Mouse (Mus musculus) limb, embryonic 11.5 days (tissue): ENCODE results near the gene Eno1. TPM values are rescaled to one million over a fixed set of nuclear protein-coding genes. Genes with fewer than 3 reads are reported as not detected.
"Not testable (repeated sequence)": the region's sequence is repeated elsewhere in the genome, so short reads cannot be mapped to it uniquely, and the experiment has no call there.

Source experiments
- ATAC-seq: fragments of 200-750 bp; cut with Nextera tagmentation; 2 replicates; pipeline ENCODE4 v1.8.0; 2017; ENCODE audit warnings: low read depth; ENCODE audit not compliant: insufficient number of reproducible peaks, low FRiP score, low TSS enrichment
- DNase-seq: peaks from one replicate; pipeline ENCODE4 v3.0.0-alpha.2; 2015; ENCODE audit warnings: low spot score
- H3K27ac ChIP-seq: fragments of 300-500 bp; sonication (generic); replicated peaks from 2 replicates; pipeline ENCODE4 v1.5.1; 2014; ENCODE audit warnings: low read depth, mild to moderate bottlenecking, low read length
- H3K27me3 ChIP-seq: fragments of 300-500 bp; sonication (generic); 2 replicates; pipeline ENCODE4 v1.6.1; 2014; ENCODE audit warnings: mild to moderate bottlenecking, low read length, mixed read lengths; ENCODE audit not compliant: control insufficient read depth, insufficient read depth
- H3K36me3 ChIP-seq: fragments of 300-500 bp; sonication (generic); 2 replicates; pipeline ENCODE4 v1.6.1; 2014; ENCODE audit warnings: mild to moderate bottlenecking, low read length, moderate library complexity, mixed read lengths; ENCODE audit not compliant: control insufficient read depth, insufficient read depth
- H3K4me1 ChIP-seq: fragments of 300-500 bp; sonication (generic); 2 replicates; pipeline ENCODE4 v1.6.1; 2014; ENCODE audit warnings: low read length, mixed read lengths; ENCODE audit not compliant: control insufficient read depth, insufficient read depth
- H3K4me2 ChIP-seq: fragments of 300-500 bp; sonication (generic); 2 replicates; pipeline ENCODE4 v1.6.1; 2014; ENCODE audit warnings: low read depth, mild to moderate bottlenecking, moderate library complexity; ENCODE audit not compliant: severe bottlenecking
- H3K4me3 ChIP-seq: fragments of 300-500 bp; sonication (generic); 2 replicates; pipeline ENCODE4 v1.5.1; 2014; ENCODE audit warnings: low read depth, low read length
- H3K9ac ChIP-seq: fragments of 300-500 bp; sonication (generic); 2 replicates; pipeline ENCODE4 v1.6.1; 2014; ENCODE audit warnings: mild to moderate bottlenecking, low read length
- H3K9me3 ChIP-seq: fragments of 300-500 bp; sonication (generic); 2 replicates; pipeline ENCODE4 v1.6.1; 2016; ENCODE audit warnings: low read length; ENCODE audit not compliant: control insufficient read depth
- WGBS: fragments of 180-500 bp; shearing (Covaris S2); extraction: QIAGEN DNeasy Blood & Tissue Kit; methylation state at CpG from one replicate; pipeline ENCODE4 v1.1.7; 2014; 5-methylcytosine and 5-hydroxymethylcytosine counted together
- polyA plus RNA-seq: library from polyadenylated mRNA; unstranded; fragments of >200 nt; fragmentation: Nextera tagmentation; extraction: Ambion mirVana; gene quantifications from 2 replicates; pipeline ENCODE4 v1.2.1, GENCODE M21; 2014

Gene Eno1
- polyA plus RNA-seq, 1 experiment from 2014 or later: 2,311 TPM

DNA sequence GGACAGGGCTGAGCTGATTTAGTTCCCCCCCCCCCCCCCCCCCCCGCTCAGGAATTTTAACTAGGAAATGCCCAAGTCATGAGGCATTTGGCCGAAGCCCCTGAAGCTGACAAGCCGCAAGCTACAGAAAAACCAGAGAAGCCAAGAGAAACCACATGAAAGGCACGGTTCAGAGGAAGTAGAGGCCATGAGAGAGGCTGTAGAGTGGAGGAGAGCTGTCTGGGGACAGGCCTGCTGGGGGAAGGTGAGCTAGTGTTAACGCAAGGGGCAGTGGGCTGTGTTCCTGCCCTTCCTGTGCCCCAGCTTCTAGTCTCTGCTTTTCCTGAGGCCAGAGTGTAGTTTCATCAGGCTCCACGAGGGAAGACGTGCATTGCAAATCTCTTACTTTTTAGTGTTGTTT is 33.2 kb downstream of the Eno1 start:
- H3K4me1 ChIP-seq: peaks cover 20% of the 10 kb centered on the region
- 17% methylated on average over 7 of the region's 7 CpGs for WGBS
- H3K36me3 ChIP-seq: no peaks in the 10 kb centered on the region
- no peak overlapping the region for H3K27ac ChIP-seq
- no peaks in the 10 kb centered on the region for H3K9me3 ChIP-seq
- no peaks in the 10 kb centered on the region for H3K27me3 ChIP-seq
- H3K4me2 ChIP-seq: no peak overlapping the region
- no peak overlapping the region for H3K4me3 ChIP-seq
- ATAC-seq (no peak), DNase-seq (no peak)
- no peak overlapping the region for H3K9ac ChIP-seq

DNA sequence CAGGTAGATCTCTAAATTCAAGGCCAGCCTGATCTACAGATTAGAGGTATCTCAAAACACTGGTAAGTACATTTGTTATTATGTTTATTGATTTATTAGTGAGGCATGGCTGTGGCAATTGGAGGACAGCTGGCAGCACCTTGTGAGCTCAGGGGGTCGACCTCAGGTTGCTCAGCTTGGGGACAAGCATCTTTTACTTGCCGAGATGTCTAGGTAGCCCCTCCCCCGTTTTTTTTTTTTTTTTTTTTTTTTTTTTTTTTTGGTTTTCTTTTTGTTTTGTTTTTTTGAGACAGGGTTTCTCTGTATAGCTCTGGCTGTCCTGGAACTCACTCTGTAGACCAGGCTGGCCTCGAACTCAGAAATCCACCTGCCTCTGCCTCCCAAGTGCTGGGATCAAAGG is 34.2 kb downstream of the Eno1 start:
- ATAC-seq, H3K4me2 ChIP-seq, H3K4me3 ChIP-seq, H3K9me3 ChIP-seq, H3K9ac ChIP-seq, H3K27ac ChIP-seq, H3K36me3 ChIP-seq, DNase-seq, H3K27me3 ChIP-seq: not testable (repeated sequence)
- H3K4me1 ChIP-seq: peaks cover 20% of the 10 kb centered on the region
- 71% methylated on average over 4 of the region's 4 CpGs for WGBS

DNA sequence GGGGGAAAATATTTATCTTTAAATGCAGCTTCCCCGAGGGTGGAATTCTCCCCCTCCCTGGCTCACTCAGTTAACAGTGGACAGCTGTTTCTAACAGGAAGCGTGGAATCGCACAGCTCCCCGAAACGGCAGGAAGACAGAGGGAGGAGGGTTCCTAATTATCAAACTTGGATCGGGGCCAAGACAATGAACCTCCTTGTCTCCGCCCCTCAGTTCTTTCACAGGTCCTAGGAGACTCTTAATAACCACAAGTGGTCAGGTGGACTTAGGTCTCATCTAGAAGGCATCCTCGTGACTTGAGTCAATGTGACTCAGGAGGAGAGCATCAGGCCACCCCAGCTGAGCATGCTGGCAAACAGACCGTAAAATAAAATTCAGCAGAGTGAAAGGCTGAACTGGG is 36.2 kb downstream of the Eno1 start:
- ATAC-seq (no peak), DNase-seq (peak; percentile 47)
- 10% methylated on average over 9 of the region's 9 CpGs for WGBS

DNA sequence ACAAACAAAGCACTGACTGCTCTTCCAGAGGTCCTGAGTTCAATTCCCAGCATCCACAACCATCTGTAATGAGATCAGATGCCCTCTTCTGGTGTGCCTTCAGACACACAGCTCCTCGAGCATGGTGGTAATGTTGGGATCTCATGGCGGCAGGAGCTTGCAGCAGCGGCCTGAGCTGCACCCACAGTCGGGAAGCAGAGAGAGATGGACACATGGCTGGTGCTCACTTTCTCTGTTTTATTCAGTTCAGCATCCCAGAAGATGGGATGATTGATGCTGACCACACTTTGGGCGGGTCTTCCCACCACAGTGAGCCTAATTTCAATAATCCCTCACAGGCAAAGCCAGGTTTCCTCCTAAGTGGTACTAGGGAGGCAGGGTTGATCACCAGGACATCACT is 39.0 kb downstream of the Eno1 start:
- Histone ChIP-seq H3K27me3 (no peaks in the 10 kb centered on the region), H3K36me3 (no peaks in the 10 kb centered on the region), H3K4me3 (no peak overlapping the region), H3K4me2 (no peak overlapping the region), H3K9ac (no peak overlapping the region), H3K27ac (no peak overlapping the region), H3K9me3 (no peaks in the 10 kb centered on the region), H3K4me1 (peaks cover 10% of the 10 kb centered on the region; the same call in 1 of the 2 replicates)
- WGBS: 82% methylated on average over 5 of the region's 5 CpGs
- no peak for ATAC-seq
- no peak for DNase-seq

More for the DNA sequence above, 36.2 kb downstream of the Eno1 start:
- H3K27me3 ChIP-seq: no peaks in the 10 kb centered on the region
- H3K9me3 ChIP-seq: no peaks in the 10 kb centered on the region
- H3K27ac ChIP-seq: 0 out of 2 replicates have a peak overlapping the region, but pooled peaks have one; percentile 8
- H3K4me2 ChIP-seq: peak overlapping the region; percentile 15; the same call in 1 of the 2 replicates
- peaks cover 20% of the 10 kb centered on the region for H3K4me1 ChIP-seq
- peak overlapping the region; percentile 17; the same call in 1 of the 2 replicates for H3K9ac ChIP-seq
- H3K36me3 ChIP-seq: no peaks in the 10 kb centered on the region
- no peak overlapping the region for H3K4me3 ChIP-seq

DNA sequence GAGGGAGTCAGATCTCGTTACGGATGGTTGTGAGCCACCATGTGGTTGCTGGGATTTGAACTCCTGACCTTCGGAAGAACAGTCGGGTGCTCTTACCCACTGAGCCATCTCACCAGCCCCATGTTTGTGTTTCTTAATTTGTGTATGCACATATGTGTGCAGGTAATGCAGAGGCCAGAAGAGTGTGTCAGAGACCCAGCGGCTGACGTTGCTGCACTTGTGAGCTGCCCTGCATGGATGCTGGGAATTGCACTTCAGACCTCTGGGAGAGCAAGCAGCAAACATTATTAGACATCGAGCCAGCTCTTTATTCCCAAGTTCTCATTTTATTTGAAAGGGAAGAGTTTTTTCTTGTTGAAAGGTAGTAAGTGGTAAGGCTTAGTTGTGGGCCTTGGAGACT is 42.8 kb downstream of the Eno1 start:
- not testable (repeated sequence) for H3K9me3 ChIP-seq, DNase-seq, H3K9ac ChIP-seq, H3K4me3 ChIP-seq, H3K4me2 ChIP-seq, H3K36me3 ChIP-seq, H3K27me3 ChIP-seq, ATAC-seq, H3K4me1 ChIP-seq, H3K27ac ChIP-seq
- 88% methylated on average over 5 of the region's 7 CpGs for WGBS

DNA sequence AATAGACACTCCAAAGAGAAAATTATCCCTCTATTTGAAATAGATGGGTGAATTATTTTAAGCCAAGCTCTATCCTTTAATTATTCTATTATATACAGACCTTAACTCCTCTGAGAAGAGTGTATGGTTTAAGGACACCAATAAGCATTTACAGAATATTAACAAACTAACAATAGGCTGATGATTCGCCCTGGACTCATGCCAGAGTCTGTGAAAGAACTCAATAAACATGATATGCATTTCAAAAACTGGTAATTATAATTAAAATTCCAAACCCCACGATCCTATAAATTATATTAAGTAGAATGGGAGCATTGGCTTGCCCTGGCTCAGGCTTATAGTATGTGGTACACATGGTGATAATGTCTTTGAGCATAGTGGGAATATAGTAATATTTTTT is 43.5 kb downstream of the Eno1 start:
- Histone ChIP-seq H3K36me3 (no peaks in the 10 kb centered on the region), H3K4me3 (no peak overlapping the region), H3K4me1 (peaks cover 8% of the 10 kb centered on the region), H3K9ac (no peak overlapping the region), H3K9me3 (no peaks in the 10 kb centered on the region), H3K27ac (no peak overlapping the region), H3K27me3 (no peaks in the 10 kb centered on the region), H3K4me2 (no peak overlapping the region)
- DNase-seq (no peak), ATAC-seq (no peak)
- 87% methylated on average over 2 of the region's 2 CpGs for whole genome bisulfite sequencing

DNA sequence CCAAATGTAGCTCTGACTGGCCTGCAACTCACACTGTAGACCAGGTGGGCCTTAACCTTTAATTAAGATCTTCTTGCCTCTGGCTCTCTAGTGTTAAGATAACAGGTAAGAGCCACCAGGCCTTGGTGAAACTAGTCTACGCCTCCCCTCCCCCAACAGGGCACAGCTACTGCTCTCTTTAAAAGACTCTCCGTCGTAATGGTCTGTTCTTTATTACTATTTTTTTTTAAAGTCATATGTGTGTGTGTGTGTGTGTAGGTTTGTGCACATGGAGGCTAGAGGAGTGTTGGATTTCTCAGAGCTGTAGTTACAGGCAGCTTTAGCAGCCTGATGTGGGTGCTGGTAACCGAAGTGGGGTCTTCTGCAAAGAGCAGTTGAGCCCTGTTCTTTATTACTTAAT is 43.9 kb downstream of the Eno1 start:
- H3K9ac ChIP-seq: no peak overlapping the region
- DNase-seq: no peak
- no peak for ATAC-seq

DNA sequence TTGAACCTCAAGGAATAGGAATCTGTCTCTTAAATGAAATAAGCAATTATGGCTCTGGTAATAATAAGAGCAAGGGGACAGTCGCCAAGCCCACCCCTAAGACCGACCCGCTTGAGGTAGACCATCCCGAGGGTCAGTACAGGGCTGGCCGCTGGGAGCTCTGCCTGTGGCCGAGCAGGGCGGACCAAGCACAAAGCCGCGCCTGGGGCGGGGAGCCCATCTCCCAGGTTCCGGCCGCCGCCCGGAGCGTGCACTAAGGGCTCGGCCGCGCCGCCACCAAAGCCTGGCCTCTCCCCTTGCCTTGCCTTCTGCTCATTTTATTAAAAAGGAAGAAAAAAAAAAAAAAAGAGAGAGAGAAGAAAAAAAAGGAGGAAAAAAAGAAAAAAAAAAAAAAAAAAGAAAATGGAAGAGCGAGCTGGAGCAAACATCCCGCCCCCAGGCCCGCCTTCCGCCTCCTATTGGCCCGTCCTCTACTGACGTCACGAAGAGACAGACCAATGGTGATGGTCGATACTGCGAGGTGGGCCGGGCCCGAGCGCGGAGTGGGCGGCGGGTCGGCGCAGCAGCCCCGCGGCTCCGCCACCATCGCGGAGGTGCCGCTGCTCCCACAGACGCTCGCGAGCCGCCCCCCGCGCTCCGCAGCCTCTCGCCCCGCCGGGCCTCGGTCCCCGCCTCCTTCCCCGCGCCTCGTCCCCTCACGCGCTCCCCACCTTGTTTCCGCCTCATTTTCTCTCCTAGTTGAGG is 44.7 kb downstream of the Eno1 start, which contains the start of gene Rere:
Gene Rere, plus strand, starts transcription at position 629 of the 744 bp plus-strand sequence.
- Histone ChIP-seq H3K27ac (peak within 1 kb of the TSS; percentile 97), H3K4me2 (peak within 1 kb of the TSS; percentile 56), H3K9me3 (no peaks in the 10 kb centered on the region), H3K9ac (peak within 1 kb of the TSS; percentile 99), H3K27me3 (no peaks in the 10 kb centered on the region), H3K4me1 (peaks cover 8% of the 10 kb centered on the region), H3K36me3 (no peaks in the 10 kb centered on the region), H3K4me3 (peak within 1 kb of the TSS; percentile 99)
- ATAC-seq: peak; percentile 94
- peak; percentile 100 for DNase-seq
- WGBS: under 1% methylated on average over 57 of the region's 60 CpGs

More for the DNA sequence above, 43.9 kb downstream of the Eno1 start:
- Histone ChIP-seq H3K4me2 (peak overlapping the region; percentile 51), H3K9me3 (no peaks in the 10 kb centered on the region), H3K27ac (peak overlapping the region; percentile 97; the same call in 1 of the 2 replicates), H3K4me1 (peaks cover 8% of the 10 kb centered on the region), H3K4me3 (peak overlapping the region; percentile 99), H3K36me3 (no peaks in the 10 kb centered on the region), H3K27me3 (no peaks in the 10 kb centered on the region)
- WGBS: 31% methylated on average over 4 of the region's 4 CpGs
